Mouse (Mus musculus): Measurements from ENCODE around the gene Zfp113.

DNA sequence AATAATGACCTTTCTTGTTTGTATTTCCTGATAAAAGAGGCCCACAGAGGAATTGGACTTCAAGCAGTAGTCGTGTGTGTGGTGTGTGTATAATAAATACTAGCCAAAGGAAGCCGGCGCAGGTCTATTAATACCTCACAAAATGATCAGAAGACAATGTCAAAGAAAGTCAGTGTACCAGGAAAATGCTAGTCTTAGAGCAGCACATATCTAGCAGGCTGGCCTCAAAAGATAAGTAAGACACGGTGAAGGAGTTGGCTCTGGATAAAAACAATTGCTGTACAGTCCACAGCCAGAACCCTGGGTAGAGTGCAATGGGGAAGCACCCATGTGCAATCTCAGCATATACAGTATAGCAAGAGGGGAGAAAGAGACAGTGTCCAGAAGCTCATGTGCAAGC lies 18.3 kb downstream of the Zfp113 start:
- no peak for TF ChIP-seq CTCF (IDR thresholded peaks at IDR 0.05; ENCODE audit: low read depth, low read length)
- TF ChIP-seq TAL1 (conservative IDR thresholded peaks at IDR 0.05; ENCODE audit: low read depth, low read length), result no peak
- no peak for TF ChIP-seq POLR2AphosphoS5 (IDR thresholded peaks at IDR 0.05; ENCODE audit: insufficient replicate concordance, low read depth, low read length)
- TF ChIP-seq GATA1 (IDR thresholded peaks at IDR 0.05; ENCODE audit: borderline replicate concordance, low read length), result no peak

All from G1E (cell line).